Mouse (Mus musculus): Measurements from ENCODE around the gene Mapre3. TPM values are rescaled to one million over a fixed set of nuclear protein-coding genes. Genes with fewer than 3 reads are reported as not detected.

The Mapre3 gene
- total RNA-seq, 2 experiments from 2014 or later: 37.0 to 42.8 TPM

GRCm38 (mm10) chr5:30824124-30824988 is 9.9 kb downstream of the Mapre3 start:
- no peak for DNase-seq

- DNase-seq: no peak
Observed at GRCm38 (mm10) chr5:30825166-30825565, 10.7 kb downstream of the Mapre3 start.

- no peak for DNase-seq
Observed at GRCm38 (mm10) chr5:30825821-30826220, 11.4 kb downstream of the Mapre3 start.

GRCm38 (mm10) chr5:30833416-30833815 is 19.0 kb downstream of the Mapre3 start:
- no peak for DNase-seq

- no peak for DNase-seq
Observed at GRCm38 (mm10) chr5:30839731-30840130, 25.3 kb downstream of the Mapre3 start.

- DNase-seq: no peak
Observed at GRCm38 (mm10) chr5:30841896-30842295, 27.5 kb downstream of the Mapre3 start.

- peak in 1 of 2 experiments; percentile 37 for DNase-seq
Observed at GRCm38 (mm10) chr5:30849891-30850555, 35.6 kb downstream of the Mapre3 start.

GRCm38 (mm10) chr5:30850556-30850925 is 36.1 kb downstream of the Mapre3 start:
- no peak for DNase-seq

GRCm38 (mm10) chr5:30853522-30853921 is 39.1 kb downstream of the Mapre3 start:
- DNase-seq: no peak

- no peak for DNase-seq
Observed at GRCm38 (mm10) chr5:30855674-30856073, 41.2 kb downstream of the Mapre3 start.

GRCm38 (mm10) chr5:30856124-30856523 is 41.7 kb downstream of the Mapre3 start:
- no peak for DNase-seq

- peak in 1 of 2 experiments; percentile 29 for DNase-seq
Observed at GRCm38 (mm10) chr5:30863852-30864251, 49.4 kb downstream of the Mapre3 start.

GRCm38 (mm10) chr5:30864322-30864721 is 49.9 kb downstream of the Mapre3 start:
- DNase-seq: no peak

GRCm38 (mm10) chr5:30866871-30867270 is 52.4 kb downstream of the Mapre3 start:
- no peak for DNase-seq

- DNase-seq: no peak
Observed at GRCm38 (mm10) chr5:30867712-30868111, 53.3 kb downstream of the Mapre3 start, which contains the start of gene Tmem214. Gene Tmem214, plus strand, starts transcription at chr5:30868012.

- DNase-seq: peak in 1 of 2 experiments; percentile 47
Observed at GRCm38 (mm10) chr5:30868981-30869380, 54.5 kb downstream of the Mapre3 start.

GRCm38 (mm10) chr5:30869405-30870130 is 55.1 kb downstream of the Mapre3 start:
- DNase-seq: peak; percentile 95 to 96

GRCm38 (mm10) chr5:30870131-30870406 is 55.6 kb downstream of the Mapre3 start:
- no peak for DNase-seq

- DNase-seq: no peak
Observed at GRCm38 (mm10) chr5:30872574-30872973, 58.1 kb downstream of the Mapre3 start.

- no peak for DNase-seq
Observed at GRCm38 (mm10) chr5:30874365-30874764, 59.9 kb downstream of the Mapre3 start.

GRCm38 (mm10) chr5:30878616-30879015 is 64.2 kb downstream of the Mapre3 start:
- peak in 1 of 2 experiments; percentile 31 for DNase-seq

- DNase-seq: no peak
Observed at GRCm38 (mm10) chr5:30879347-30879943, 65.0 kb downstream of the Mapre3 start.

Data from heart, adult 18-20 months (tissue).